Mouse (Mus musculus) embryonic facial prominence, embryonic 13.5 days (tissue): ENCODE measurements around the gene 2310011J03Rik. TPM values are rescaled to one million over a fixed set of nuclear protein-coding genes. Genes with fewer than 3 reads are reported as not detected.
A peak's percentile ranks its signal among the peaks of the same experiment; 100 is the strongest.

Experiments
- ATAC-seq: fragments of 200-750 bp; cut with Nextera tagmentation; 2 replicates; pipeline ENCODE4 v1.8.0; 2017; ENCODE audit warnings: low read depth; ENCODE audit not compliant: insufficient number of reproducible peaks, insufficient read depth, low FRiP score, low TSS enrichment
- H3K27ac ChIP-seq: fragments of 300-500 bp; sonication (generic); 2 replicates; pipeline ENCODE4 v1.5.1; 2015; ENCODE audit warnings: moderate library complexity, mild to moderate bottlenecking, inconsistent platforms
- H3K27me3 ChIP-seq: fragments of 300-500 bp; sonication (generic); 2 replicates; pipeline ENCODE4 v1.6.1; 2015; ENCODE audit warnings: mild to moderate bottlenecking, inconsistent platforms
- H3K36me3 ChIP-seq: fragments of 300-500 bp; sonication (generic); 2 replicates; pipeline ENCODE4 v1.6.1; 2015; ENCODE audit warnings: mild to moderate bottlenecking, inconsistent platforms
- H3K4me1 ChIP-seq: fragments of 300-500 bp; sonication (generic); 2 replicates; pipeline ENCODE4 v1.6.1; 2015; ENCODE audit warnings: inconsistent platforms
- H3K4me2 ChIP-seq: fragments of 300-500 bp; sonication (generic); 2 replicates; pipeline ENCODE4 v1.6.1; 2015; ENCODE audit warnings: moderate library complexity, mild to moderate bottlenecking, inconsistent platforms
- H3K4me3 ChIP-seq: fragments of 300-500 bp; sonication (generic); 2 replicates; pipeline ENCODE4 v1.5.1; 2015; ENCODE audit warnings: mild to moderate bottlenecking, inconsistent platforms
- H3K9ac ChIP-seq: fragments of 300-500 bp; sonication (generic); 2 replicates; pipeline ENCODE4 v1.6.1; 2015; ENCODE audit warnings: mild to moderate bottlenecking, inconsistent platforms
- H3K9me3 ChIP-seq: fragments of 300-500 bp; sonication (generic); 2 replicates; pipeline ENCODE4 v1.6.1; 2016; ENCODE audit warnings: inconsistent platforms
- WGBS: fragments of 180-500 bp; shearing (Covaris S2); methylation state at CpG from one replicate; pipeline ENCODE4 v1.1.7; 2015; ENCODE audit warnings: mixed read lengths; 5-methylcytosine and 5-hydroxymethylcytosine counted together
- polyA plus RNA-seq: library from polyadenylated mRNA; unstranded; fragments of >200 nt; fragmentation: Nextera tagmentation; extraction: Ambion mirVana; gene quantifications from 2 replicates; pipeline ENCODE4 v1.2.1, GENCODE M21; 2015

The 2310011J03Rik gene
- polyA plus RNA-seq, 1 experiment from 2014 or later = 57.9 TPM

DNA sequence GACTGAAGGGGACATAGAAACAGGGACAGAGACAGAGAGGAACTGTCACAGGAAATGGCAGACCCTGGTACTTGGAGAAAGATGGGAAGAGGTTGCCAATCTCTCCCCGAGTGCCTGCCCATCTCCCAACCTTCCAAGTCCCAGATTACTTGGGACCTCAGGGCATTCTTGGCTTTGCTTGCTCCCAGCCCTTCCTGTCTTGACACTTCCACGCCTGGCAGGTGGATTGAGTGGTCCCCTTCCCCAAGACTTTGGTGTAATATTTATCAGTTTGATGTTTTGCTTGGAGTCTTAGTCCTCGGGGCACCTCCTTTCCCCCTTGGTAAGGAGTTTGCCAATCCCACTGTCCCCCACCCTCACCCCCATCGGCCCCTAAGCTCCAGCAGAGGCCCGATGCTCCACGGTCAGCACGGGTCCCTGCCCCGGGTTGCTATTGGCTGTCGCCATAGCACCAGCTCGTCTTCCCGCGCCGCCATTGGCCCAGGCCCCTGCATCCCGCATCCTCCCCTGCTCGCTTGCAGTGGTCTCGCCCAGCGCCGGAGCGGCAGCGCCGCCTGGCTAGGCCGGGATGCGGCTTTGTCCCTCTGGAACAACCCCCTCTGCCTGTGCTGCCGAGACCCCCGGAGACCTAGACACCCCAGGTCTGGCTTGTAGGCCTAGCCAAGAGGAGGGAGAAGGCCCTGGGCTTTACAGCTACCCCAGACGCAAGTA, 21.6 kb downstream of the 2310011J03Rik start:
- WGBS = 3% methylated on average over 26 of the region's 26 CpGs
- Histone ChIP-seq H3K27ac (no peak overlapping the region), H3K27me3 (peaks cover 66% of the 10 kb centered on the region), H3K4me3 (peak overlapping the region; percentile 36), H3K4me2 (peak overlapping the region; percentile 55), H3K36me3 (peaks cover 14% of the 10 kb centered on the region), H3K9ac (peak overlapping the region; percentile 66), H3K9me3 (no peaks in the 10 kb centered on the region), H3K4me1 (peaks cover 43% of the 10 kb centered on the region)
- peak; percentile 49; the same call in 1 of the 2 replicates for ATAC-seq

- no peak overlapping the region for H3K27ac ChIP-seq
- 0 out of 2 replicates have a peak overlapping the region, but pooled peaks have one; percentile 2 for H3K9ac ChIP-seq
- peaks cover 60% of the 10 kb centered on the region for H3K27me3 ChIP-seq
- no peak overlapping the region for H3K4me2 ChIP-seq
- peaks cover 49% of the 10 kb centered on the region for H3K4me1 ChIP-seq
- WGBS = 67% methylated on average over 8 of the region's 8 CpGs
- H3K9me3 ChIP-seq = no peaks in the 10 kb centered on the region
- H3K4me3 ChIP-seq = no peak overlapping the region
- ATAC-seq = no peak
- H3K36me3 ChIP-seq = peaks cover 19% of the 10 kb centered on the region
Observed at GRCm38 (mm10) chr10:80297526-80298133, 22.7 kb downstream of the 2310011J03Rik start.

DNA sequence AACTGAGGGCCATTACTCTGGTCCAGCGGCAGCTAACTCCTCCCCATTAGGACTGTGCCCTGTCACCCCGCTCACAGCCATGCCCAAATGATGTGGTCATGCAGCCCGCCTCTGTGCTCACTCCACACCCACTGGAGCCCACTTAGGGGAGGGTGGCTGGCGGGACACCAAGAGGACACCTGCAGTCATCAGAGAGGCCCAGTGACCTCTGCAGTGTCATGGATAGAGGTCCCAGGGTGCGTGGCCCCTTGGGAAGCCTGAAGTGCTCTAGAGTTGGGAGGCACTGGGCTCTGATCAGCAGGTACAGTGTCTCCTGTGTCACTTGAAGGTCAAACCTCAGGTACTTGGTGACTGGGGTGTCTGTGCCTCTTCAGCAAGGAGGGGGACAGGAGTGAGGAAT, 23.5 kb downstream of the 2310011J03Rik start:
- Histone ChIP-seq H3K9ac (peak overlapping the region; percentile 76), H3K4me3 (peak overlapping the region; percentile 46; the same call in 1 of the 2 replicates), H3K4me2 (peak overlapping the region; percentile 79), H3K27ac (no peak overlapping the region), H3K9me3 (no peaks in the 10 kb centered on the region), H3K27me3 (peaks cover 52% of the 10 kb centered on the region), H3K4me1 (peaks cover 45% of the 10 kb centered on the region), H3K36me3 (peaks cover 19% of the 10 kb centered on the region)
- no peak for ATAC-seq
- 75% methylated on average over 5 of the region's 5 CpGs for whole genome bisulfite sequencing

DNA sequence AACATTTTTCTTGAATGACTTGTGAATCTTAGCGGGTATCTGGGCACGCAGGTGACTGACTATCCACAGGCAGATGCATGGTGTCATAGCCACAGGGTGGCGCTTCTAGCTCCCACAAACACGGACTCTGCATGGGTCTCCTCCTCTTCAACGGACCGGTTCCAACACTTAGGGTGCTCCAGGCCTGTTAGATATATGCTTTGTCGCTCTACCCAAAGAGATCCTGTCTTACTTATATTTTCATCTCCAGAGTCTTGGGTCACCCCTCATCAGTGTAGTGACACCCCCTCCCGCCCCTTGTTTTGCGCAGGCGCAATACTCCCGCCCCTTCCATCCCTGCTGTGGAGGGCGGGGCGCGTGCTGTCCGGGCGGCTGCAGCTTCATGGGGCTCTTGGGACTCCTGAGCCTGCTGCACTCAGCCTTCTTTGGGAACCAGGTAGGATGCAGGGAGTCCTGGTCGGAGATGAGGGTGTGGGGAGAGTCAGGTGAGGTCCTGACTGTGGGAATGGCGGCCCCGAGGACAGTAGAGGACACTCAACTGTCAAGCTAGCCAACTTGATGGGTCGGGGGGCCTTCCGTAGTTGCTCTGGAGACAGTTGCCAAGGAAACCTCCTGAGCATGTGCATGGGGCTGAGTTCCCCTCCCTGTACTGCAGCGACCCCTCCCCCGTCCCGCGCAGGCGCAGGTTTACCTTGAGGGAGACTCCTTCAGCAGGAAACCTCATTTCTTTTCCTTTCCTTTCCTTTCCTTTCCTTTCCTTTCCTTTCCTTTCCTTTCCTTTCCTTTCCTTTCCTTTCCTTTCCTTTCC, 24.5 kb downstream of the 2310011J03Rik start, which contains the start of gene Apc2:
Gene Apc2 (plus strand): TSS at position 360 of the 808 bp plus-strand sequence.
- H3K9ac ChIP-seq = peak within 1 kb of the TSS; percentile 99
- ATAC-seq = no peak
- peaks cover 47% of the 10 kb centered on the region for H3K4me1 ChIP-seq
- H3K9me3 ChIP-seq = no peaks in the 10 kb centered on the region
- peaks cover 42% of the 10 kb centered on the region for H3K27me3 ChIP-seq
- peaks cover 19% of the 10 kb centered on the region for H3K36me3 ChIP-seq
- WGBS = 1% methylated on average over 26 of the region's 26 CpGs
- H3K4me3 ChIP-seq = peak within 1 kb of the TSS; percentile 46
- peak within 1 kb of the TSS; percentile 77 for H3K27ac ChIP-seq
- peak within 1 kb of the TSS; percentile 79 for H3K4me2 ChIP-seq

- no peak for ATAC-seq
- Histone ChIP-seq H3K27me3 (peaks cover 32% of the 10 kb centered on the region), H3K9ac (peak overlapping the region; percentile 99; the same call in 1 of the 2 replicates), H3K4me3 (no peak overlapping the region), H3K4me2 (peak overlapping the region; percentile 16), H3K4me1 (peaks cover 47% of the 10 kb centered on the region), H3K36me3 (peaks cover 19% of the 10 kb centered on the region), H3K27ac (peak overlapping the region; percentile 5; the same call in 1 of the 2 replicates), H3K9me3 (no peaks in the 10 kb centered on the region)
- 51% methylated on average over 7 of the region's 7 CpGs for WGBS
Observed at GRCm38 (mm10) chr10:80294788-80295303, 25.5 kb downstream of the 2310011J03Rik start.

GRCm38 (mm10) chr10:80294311-80294710, 26.0 kb downstream of the 2310011J03Rik start:
- H3K27ac ChIP-seq = 0 out of 2 replicates have a peak overlapping the region, but pooled peaks have one; percentile 5
- peak overlapping the region; percentile 99; the same call in 1 of the 2 replicates for H3K9ac ChIP-seq
- H3K4me3 ChIP-seq = peak overlapping the region; percentile 81; the same call in 1 of the 2 replicates
- H3K9me3 ChIP-seq = no peaks in the 10 kb centered on the region
- ATAC-seq = no peak
- peaks cover 27% of the 10 kb centered on the region for H3K27me3 ChIP-seq
- 60% methylated on average over 4 of the region's 4 CpGs for WGBS
- H3K4me1 ChIP-seq = peaks cover 44% of the 10 kb centered on the region
- H3K4me2 ChIP-seq = peak overlapping the region; percentile 92
- H3K36me3 ChIP-seq = peaks cover 20% of the 10 kb centered on the region

DNA sequence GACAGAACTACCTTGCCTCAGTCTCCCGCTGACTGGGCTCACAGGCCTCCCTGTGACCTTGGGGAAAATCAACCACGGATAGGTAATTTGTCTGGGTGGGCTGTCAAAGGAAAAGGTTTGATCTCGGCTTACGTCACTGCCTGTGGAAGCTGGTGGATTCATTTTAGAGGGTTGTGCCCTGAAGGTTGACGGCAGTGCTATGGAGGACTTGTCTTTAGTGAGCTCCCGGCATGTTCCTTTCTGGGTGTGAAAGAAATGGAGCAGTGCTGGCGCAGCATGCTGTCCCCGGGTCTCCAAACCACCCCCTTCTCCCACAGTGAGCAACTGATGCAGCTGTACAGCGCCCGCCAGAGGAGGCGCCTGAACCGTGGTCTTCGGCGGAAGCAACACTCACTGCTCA, 27.0 kb downstream of the 2310011J03Rik start:
- peaks cover 17% of the 10 kb centered on the region for H3K27me3 ChIP-seq
- H3K4me2 ChIP-seq = peak overlapping the region; percentile 92
- H3K36me3 ChIP-seq = peaks cover 29% of the 10 kb centered on the region
- 25% methylated on average over 14 of the region's 14 CpGs for WGBS
- peak overlapping the region; percentile 81 for H3K4me3 ChIP-seq
- peaks cover 38% of the 10 kb centered on the region for H3K4me1 ChIP-seq
- no peaks in the 10 kb centered on the region for H3K9me3 ChIP-seq
- no peak for ATAC-seq
- peak overlapping the region; percentile 95; the same call in 1 of the 2 replicates for H3K27ac ChIP-seq
- H3K9ac ChIP-seq = peak overlapping the region; percentile 99

DNA sequence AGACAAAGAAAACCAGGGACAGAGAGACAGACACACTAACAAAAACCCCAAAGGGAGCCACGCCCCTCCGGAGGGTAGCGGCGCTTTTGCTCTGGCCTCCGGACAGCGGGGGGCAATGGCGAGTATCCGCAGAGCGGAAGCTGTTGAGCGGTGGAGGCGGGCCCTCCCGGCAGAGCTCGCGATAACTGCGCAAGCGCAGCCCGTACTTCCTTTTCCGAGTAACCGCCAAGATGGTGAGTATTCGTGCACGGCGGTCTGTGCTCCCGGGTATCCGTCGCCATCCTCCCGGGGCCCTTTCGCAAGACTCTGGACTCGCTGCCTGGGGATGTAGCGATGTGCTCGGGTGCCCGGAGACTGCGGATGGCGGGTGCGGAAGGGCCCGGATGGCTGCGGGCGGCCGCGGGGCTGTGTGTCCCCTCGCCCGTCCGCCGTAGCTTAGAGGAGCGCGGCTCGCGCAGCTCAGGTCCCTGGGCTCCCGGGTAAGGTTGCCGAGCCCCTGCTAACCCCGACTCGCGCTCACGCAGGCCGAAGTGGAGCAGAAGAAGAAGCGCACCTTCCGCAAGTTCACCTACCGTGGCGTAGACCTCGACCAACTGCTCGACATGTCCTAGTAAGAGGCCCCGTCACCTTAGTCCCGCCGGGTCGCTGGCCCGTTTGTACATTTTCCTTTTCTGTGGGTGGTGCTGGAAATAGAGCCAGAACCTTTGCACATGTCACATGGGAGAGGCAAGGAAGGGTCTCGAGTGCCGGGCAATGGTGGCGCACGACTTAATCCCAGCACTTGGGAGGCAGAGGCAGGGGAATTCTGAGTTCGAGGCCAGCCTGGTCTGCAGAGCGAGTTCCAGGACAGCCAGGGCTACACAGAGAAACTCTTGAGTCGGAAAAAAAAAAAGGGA, 27.8 kb downstream of the 2310011J03Rik start, which contains the start of gene Rps15:
Gene Rps15 (plus strand): TSS at position 203 of the 896 bp plus-strand sequence.
- Histone ChIP-seq H3K4me1 (peaks cover 38% of the 10 kb centered on the region), H3K9ac (peak within 1 kb of the TSS; percentile 99), H3K27me3 (peaks cover 9% of the 10 kb centered on the region), H3K36me3 (peaks cover 36% of the 10 kb centered on the region), H3K27ac (peak within 1 kb of the TSS; percentile 95), H3K4me3 (peak within 1 kb of the TSS; percentile 81), H3K9me3 (no peaks in the 10 kb centered on the region), H3K4me2 (peak within 1 kb of the TSS; percentile 92)
- WGBS = under 1% methylated on average over 72 of the region's 72 CpGs
- peak; percentile 81 for ATAC-seq

DNA sequence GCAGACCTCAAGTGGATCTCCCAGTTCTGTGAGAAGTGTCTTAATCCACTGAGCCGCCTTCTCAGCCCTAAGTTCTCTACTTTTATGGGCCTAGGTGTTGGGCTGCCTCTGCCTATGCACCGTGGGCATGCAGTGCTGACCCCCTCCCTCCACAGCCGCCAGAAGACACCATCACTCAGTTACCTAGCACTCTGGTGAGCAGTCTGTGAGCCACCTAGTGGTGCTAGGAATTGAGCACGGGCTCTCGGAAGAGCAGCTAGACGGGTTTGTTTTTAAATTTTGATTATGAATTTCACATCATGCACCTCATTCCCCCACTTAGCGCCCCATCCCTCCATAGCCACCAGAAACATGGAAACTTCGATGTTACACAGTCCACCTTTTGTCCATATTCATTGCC, 31.7 kb downstream of the 2310011J03Rik start:
- WGBS = 71% methylated on average over 8 of the region's 8 CpGs
- peaks cover 59% of the 10 kb centered on the region for H3K36me3 ChIP-seq
- peaks cover 11% of the 10 kb centered on the region for H3K4me1 ChIP-seq
- ATAC-seq = no peak
- H3K9ac ChIP-seq = no peak overlapping the region
- H3K9me3 ChIP-seq = no peaks in the 10 kb centered on the region
- no peak overlapping the region for H3K4me3 ChIP-seq
- no peak overlapping the region for H3K4me2 ChIP-seq
- H3K27ac ChIP-seq = no peak overlapping the region
- no peaks in the 10 kb centered on the region for H3K27me3 ChIP-seq

GRCm38 (mm10) chr10:80288097-80288496, 32.2 kb downstream of the 2310011J03Rik start:
- Histone ChIP-seq H3K4me3 (no peak overlapping the region), H3K9ac (no peak overlapping the region), H3K4me2 (no peak overlapping the region), H3K27ac (no peak overlapping the region), H3K27me3 (no peaks in the 10 kb centered on the region), H3K36me3 (peaks cover 60% of the 10 kb centered on the region), H3K4me1 (peaks cover 5% of the 10 kb centered on the region), H3K9me3 (no peaks in the 10 kb centered on the region)
- WGBS = 89% methylated on average over 12 of the region's 12 CpGs
- no peak for ATAC-seq
